Mouse (Mus musculus) heart, postnatal 4 days (tissue): ENCODE measurements around the gene Tram2. TPM values are rescaled to one million over a fixed set of nuclear protein-coding genes. Genes with fewer than 3 reads are reported as not detected.

ENCODE experiments used
- DNase-seq: peaks from one replicate; pipeline ENCODE4 v3.0.0; 2021
- total RNA-seq, 2 experiments: library from RNA; stranded (reverse); gene quantifications; 2 replicates each; pipeline ENCODE4 v1.2.3; 2021

The Tram2 gene
- total RNA-seq, 2 experiments from 2014 or later, result 13.2 to 14.6 TPM

GRCm38 (mm10) chr1:21010282-21010800 is 68.7 kb downstream of the Tram2 start:
- DNase-seq, result peak; percentile 35

GRCm38 (mm10) chr1:21008891-21009290 is 70.1 kb downstream of the Tram2 start:
- peak; percentile 62 for DNase-seq

- DNase-seq, result no peak
Observed at GRCm38 (mm10) chr1:21007941-21008701, 70.9 kb downstream of the Tram2 start.

GRCm38 (mm10) chr1:21006775-21007174 is 72.3 kb downstream of the Tram2 start:
- DNase-seq, result no peak

- DNase-seq, result no peak
Observed at GRCm38 (mm10) chr1:21004596-21004995, 74.4 kb downstream of the Tram2 start.

GRCm38 (mm10) chr1:21002246-21003142 is 76.5 kb downstream of the Tram2 start:
- DNase-seq, result peak; percentile 35

- DNase-seq, result no peak
Observed at GRCm38 (mm10) chr1:20997881-20998389, 81.1 kb downstream of the Tram2 start.

GRCm38 (mm10) chr1:20997328-20997689 is 81.7 kb downstream of the Tram2 start:
- no peak for DNase-seq

- DNase-seq, result no peak
Observed at GRCm38 (mm10) chr1:20996603-20997327, 82.3 kb downstream of the Tram2 start.

GRCm38 (mm10) chr1:20995331-20995986 is 83.6 kb downstream of the Tram2 start:
- DNase-seq, result peak; percentile 31

GRCm38 (mm10) chr1:20994338-20994737 is 84.7 kb downstream of the Tram2 start:
- DNase-seq, result no peak

GRCm38 (mm10) chr1:20993690-20994089 is 85.3 kb downstream of the Tram2 start:
- no peak for DNase-seq

GRCm38 (mm10) chr1:20989461-20990083 is 89.5 kb downstream of the Tram2 start:
- DNase-seq, result no peak

GRCm38 (mm10) chr1:20986378-20987056 is 92.5 kb downstream of the Tram2 start:
- DNase-seq, result no peak

GRCm38 (mm10) chr1:20984582-20984981 is 94.4 kb downstream of the Tram2 start:
- no peak for DNase-seq

- no peak for DNase-seq
Observed at GRCm38 (mm10) chr1:20984103-20984502, 94.9 kb downstream of the Tram2 start.

GRCm38 (mm10) chr1:20981764-20982163 is 97.3 kb downstream of the Tram2 start:
- DNase-seq, result no peak

GRCm38 (mm10) chr1:20980553-20980952 is 98.5 kb downstream of the Tram2 start:
- DNase-seq, result no peak

- no peak for DNase-seq
Observed at GRCm38 (mm10) chr1:20974341-20975135, 104.5 kb downstream of the Tram2 start.

GRCm38 (mm10) chr1:20973389-20973788 is 105.6 kb downstream of the Tram2 start:
- DNase-seq, result no peak
